Comparison of ENCODE assay signal across 21 mouse cellular contexts in genomic region chr13:44808307-44808706, GRCm38 (mm10).
A peak's percentile ranks its signal among the peaks of the same experiment; 100 is the strongest.
DNase-seq lines count a peak whose midpoint lies in the region; ATAC-seq and TF ChIP-seq lines count a peak whose summit lies in the region.
"Had no signal": no experiment of that assay in that cellular context is flagged by ENCODE, and none has a peak within 500 bp of the region (broad histone marks: within the 10 kb centered on the region; RNA-seq: fewer than 3 reads in every experiment).

No protein-coding gene starts in this region.

- no peak overlapping the region for H3K27ac ChIP-seq in limb, embryonic 14.5 days (replicated peaks; ENCODE audit: low read depth, low read length)
- H3K27ac ChIP-seq in limb, embryonic 10.5 days: no peak overlapping the region
- no peak overlapping the region for H3K27ac ChIP-seq in liver, embryonic 11.5 days (ENCODE audit: low read depth, low read length)
- H3K27ac ChIP-seq: embryonic facial prominence, embryonic 15.5 days; forebrain, embryonic 15.5 days; gastrocnemius, adult 2 months; heart, embryonic 13.5 days; hindbrain, embryonic 15.5 days had no signal

- WGBS in limb, embryonic 14.5 days: 80% methylated on average over 1 of the region's 1 CpGs
- 89% methylated on average over 1 of the region's 1 CpGs for WGBS in limb, embryonic 10.5 days
- WGBS in liver, embryonic 11.5 days: 92% methylated on average over 1 of the region's 1 CpGs

- H3K4me2 ChIP-seq in limb, embryonic 14.5 days (replicated peaks; ENCODE audit: low read depth, low read length, severe bottlenecking): no peak overlapping the region
- H3K4me2 ChIP-seq in liver, embryonic 11.5 days: no peak overlapping the region
- H3K4me2 ChIP-seq: embryonic facial prominence, embryonic 15.5 days; forebrain, embryonic 15.5 days; heart, embryonic 13.5 days; hindbrain, embryonic 15.5 days had no signal

- H3K36me3 ChIP-seq in limb, embryonic 14.5 days (ENCODE audit: control insufficient read depth, insufficient read depth, low read length): no peaks in the 10 kb centered on the region
- H3K36me3 ChIP-seq in limb, embryonic 10.5 days: no peaks in the 10 kb centered on the region
- no peaks in the 10 kb centered on the region for H3K36me3 ChIP-seq in liver, embryonic 11.5 days (ENCODE audit: control insufficient read depth, insufficient read depth, low read length)
- H3K36me3 ChIP-seq: embryonic facial prominence, embryonic 15.5 days; forebrain, embryonic 15.5 days; heart, embryonic 13.5 days; hindbrain, embryonic 15.5 days had no signal

- no peak for ATAC-seq in limb, embryonic 14.5 days (ENCODE audit: low FRiP score, low read depth)
- ATAC-seq in activated CD4-positive, CD25-positive, alpha-beta regulatory T cell, adult 4 months: peak; percentile 42
- ATAC-seq in liver, embryonic 11.5 days (replicated peaks; ENCODE audit: low FRiP score): no peak
- ATAC-seq: forebrain, embryonic 15.5 days; Patski had no signal

- no peak overlapping the region for H3K9ac ChIP-seq in limb, embryonic 14.5 days (ENCODE audit: low read depth, low read length, severe bottlenecking)
- no peak overlapping the region for H3K9ac ChIP-seq in liver, embryonic 11.5 days (ENCODE audit: low read depth, low read length)
- H3K9ac ChIP-seq: embryonic facial prominence, embryonic 15.5 days; forebrain, embryonic 15.5 days; heart, embryonic 13.5 days; hindbrain, embryonic 15.5 days had no signal

- no peaks in the 10 kb centered on the region for H3K9me3 ChIP-seq in limb, embryonic 14.5 days (ENCODE audit: control insufficient read depth, low read length)
- no peaks in the 10 kb centered on the region for H3K9me3 ChIP-seq in limb, embryonic 10.5 days (replicated peaks)
- H3K9me3 ChIP-seq in liver, embryonic 11.5 days (ENCODE audit: control insufficient read depth, low read length): no peaks in the 10 kb centered on the region
- H3K9me3 ChIP-seq: embryonic facial prominence, embryonic 15.5 days; forebrain, embryonic 15.5 days; heart, embryonic 13.5 days; hindbrain, embryonic 15.5 days had no signal

- peak; percentile 21 for DNase-seq in limb, embryonic 14.5 days (ENCODE audit: low spot score)
- DNase-seq in limb, embryonic 10.5 days (ENCODE audit: low spot score): no peak
- DNase-seq in CD4-positive, CD25-positive, alpha-beta regulatory T cell, adult 2 months (ENCODE audit: low read depth, low spot score): peak; percentile 57
- DNase-seq in naive thymus-derived CD4-positive, alpha-beta T cell, adult 2 months (ENCODE audit: low read depth): peak; percentile 65
- no peak for DNase-seq in liver, embryonic 11.5 days (ENCODE audit: low spot score)
- no peak for DNase-seq in liver
- no peak for DNase-seq in heart, adult 9 months (ENCODE audit: low spot score in 2 of 2)
- DNase-seq: adrenal gland, adult 2 months; cerebellum, adult 18-20 months; cerebellum, adult 9-11 months; cerebellum, postnatal 36 days; gastrocnemius, adult 2 months; gastrocnemius, postnatal 25 days; heart, postnatal 36 days; kidney, adult 11 months had no signal

- H3K27me3 ChIP-seq in limb, embryonic 14.5 days (ENCODE audit: control insufficient read depth, insufficient read depth, low read length): no peaks in the 10 kb centered on the region
- H3K27me3 ChIP-seq in limb, embryonic 10.5 days (ENCODE audit: low read depth, poor library complexity, severe bottlenecking): no peaks in the 10 kb centered on the region
- H3K27me3 ChIP-seq in liver, embryonic 11.5 days (replicated peaks; ENCODE audit: control insufficient read depth, insufficient read depth, low read length): no peaks in the 10 kb centered on the region
- H3K27me3 ChIP-seq: embryonic facial prominence, embryonic 15.5 days; forebrain, embryonic 15.5 days; heart, embryonic 13.5 days; hindbrain, embryonic 15.5 days; Patski had no signal

- no peak overlapping the region for H3K4me3 ChIP-seq in limb, embryonic 14.5 days (replicated peaks; ENCODE audit: low read length)
- no peak overlapping the region for H3K4me3 ChIP-seq in limb, embryonic 10.5 days
- H3K4me3 ChIP-seq in liver, embryonic 11.5 days (ENCODE audit: low read depth, low read length): no peak overlapping the region
- H3K4me3 ChIP-seq: embryonic facial prominence, embryonic 15.5 days; forebrain, embryonic 15.5 days; gastrocnemius, adult 2 months; heart, embryonic 13.5 days; hindbrain, embryonic 15.5 days had no signal

- peaks cover 13% of the 10 kb centered on the region for H3K4me1 ChIP-seq in limb, embryonic 14.5 days (ENCODE audit: control insufficient read depth, insufficient read depth, low read length)
- H3K4me1 ChIP-seq in limb, embryonic 10.5 days: peaks cover 34% of the 10 kb centered on the region
- peaks cover 6% of the 10 kb centered on the region for H3K4me1 ChIP-seq in liver, embryonic 11.5 days (replicated peaks; ENCODE audit: control insufficient read depth, insufficient read depth, low read length)
- H3K4me1 ChIP-seq: hindbrain, embryonic 15.5 days had no signal

- no peak for TF ChIP-seq POLR2A in limb, embryonic 14.5 days (IDR thresholded peaks at IDR 0.05; ENCODE audit: borderline replicate concordance, extremely low read depth, insufficient read depth, insufficient read length)

Comparison
In these comparisons a context has a peak if more than half of its experiments do, and no peak if none do; other contexts are left out.
1. DNase-seq: peak in limb, embryonic 14.5 days (single experiment), CD4-positive, CD25-positive, alpha-beta regulatory T cell, adult 2 months (single experiment) and naive thymus-derived CD4-positive, alpha-beta T cell, adult 2 months (single experiment); none in limb, embryonic 10.5 days (single experiment), liver, embryonic 11.5 days (single experiment), liver (single experiment) and heart, adult 9 months (0 of 2).